Mouse (Mus musculus): ENCODE measurements around the gene Sumf2.

GRCm38 (mm10) chr5:129864467-129864866, 17.7 kb downstream of the Sumf2 start:
- TF ChIP-seq POLR2A (IDR thresholded peaks at IDR 0.05; ENCODE audit: low read depth, low read length) (no peak), CTCF (IDR thresholded peaks at IDR 0.05; ENCODE audit: borderline replicate concordance, insufficient read depth, low read length) (no peak)

All from embryonic fibroblast, embryonic 13.5 days (primary cell).